Comparison of ENCODE assay signal across 8 mouse cellular contexts in genomic region chr14:25476453-25476852, GRCm38 (mm10). TPM values are rescaled to one million over a fixed set of nuclear protein-coding genes. Genes with fewer than 3 reads are reported as not detected.
DNase-seq lines count a peak whose midpoint lies in the region; ATAC-seq lines count a peak whose summit lies in the region.

No protein-coding gene starts in this region.

- H3K4me1 ChIP-seq in hindbrain, embryonic 10.5 days (replicated peaks): peaks cover 100% of the 10 kb centered on the region
- peaks cover 99% of the 10 kb centered on the region for H3K4me1 ChIP-seq in hindbrain, embryonic 14.5 days (replicated peaks; ENCODE audit: control insufficient read depth, insufficient read depth, low read length)
- H3K4me1 ChIP-seq in embryonic facial prominence, embryonic 15.5 days: peaks cover 97% of the 10 kb centered on the region

- DNase-seq in hindbrain, embryonic 10.5 days (ENCODE audit: low spot score): no peak
- no peak for DNase-seq in hindbrain, embryonic 14.5 days (ENCODE audit: low spot score)
- peak; percentile 80 for DNase-seq in brain, adult 2 months (ENCODE audit: low read depth, low spot score)
- peak; percentile 70 for DNase-seq in lung, postnatal 36 days
- DNase-seq in layer of hippocampus, adult 8-10 months (ENCODE audit: low spot score in 2 of 2): no peak
- no peak for DNase-seq in embryo, embryonic 9.5 days (ENCODE audit: extremely low spot score)

- peak overlapping the region; percentile 57 for H3K27ac ChIP-seq in hindbrain, embryonic 10.5 days
- H3K27ac ChIP-seq in hindbrain, embryonic 14.5 days: no peak overlapping the region
- peak overlapping the region; percentile 73 for H3K27ac ChIP-seq in embryonic facial prominence, embryonic 15.5 days (replicated peaks)

- H3K4me3 ChIP-seq in hindbrain, embryonic 10.5 days: no peak overlapping the region
- H3K4me3 ChIP-seq in hindbrain, embryonic 14.5 days (replicated peaks; ENCODE audit: low read length): no peak overlapping the region
- H3K4me3 ChIP-seq in embryonic facial prominence, embryonic 15.5 days (replicated peaks): no peak overlapping the region

- H3K9ac ChIP-seq in hindbrain, embryonic 14.5 days: no peak overlapping the region; the same call in 1 of the 2 replicates
- no peak overlapping the region for H3K9ac ChIP-seq in embryonic facial prominence, embryonic 15.5 days

- 86% methylated on average over 3 of the region's 3 CpGs for WGBS in hindbrain, embryonic 10.5 days
- 72% methylated on average over 3 of the region's 3 CpGs for WGBS in hindbrain, embryonic 14.5 days
- 59% methylated on average over 3 of the region's 3 CpGs for WGBS in embryonic facial prominence, embryonic 15.5 days

- ATAC-seq in hindbrain, embryonic 14.5 days (ENCODE audit: low FRiP score): no peak
- no peak for ATAC-seq in embryonic facial prominence, embryonic 15.5 days (ENCODE audit: insufficient number of reproducible peaks, low FRiP score, low TSS enrichment, low read depth)
- no peak for ATAC-seq in frontal cortex, adult (ENCODE audit: low TSS enrichment)

- peaks cover 34% of the 10 kb centered on the region; the same call in 1 of the 2 replicates for H3K36me3 ChIP-seq in hindbrain, embryonic 10.5 days
- H3K36me3 ChIP-seq in hindbrain, embryonic 14.5 days (replicated peaks; ENCODE audit: control insufficient read depth, insufficient read depth): no peaks in the 10 kb centered on the region
- no peaks in the 10 kb centered on the region for H3K36me3 ChIP-seq in embryonic facial prominence, embryonic 15.5 days

- H3K27me3 ChIP-seq in hindbrain, embryonic 10.5 days (ENCODE audit: insufficient read depth, poor library complexity, severe bottlenecking): no peaks in the 10 kb centered on the region
- H3K27me3 ChIP-seq in hindbrain, embryonic 14.5 days (ENCODE audit: control insufficient read depth, insufficient read depth, low read length): no peaks in the 10 kb centered on the region
- no peaks in the 10 kb centered on the region for H3K27me3 ChIP-seq in embryonic facial prominence, embryonic 15.5 days

- H3K4me2 ChIP-seq in hindbrain, embryonic 14.5 days (replicated peaks): no peak overlapping the region
- no peak overlapping the region for H3K4me2 ChIP-seq in embryonic facial prominence, embryonic 15.5 days (replicated peaks)

- no peaks in the 10 kb centered on the region for H3K9me3 ChIP-seq in hindbrain, embryonic 10.5 days
- no peaks in the 10 kb centered on the region for H3K9me3 ChIP-seq in hindbrain, embryonic 14.5 days (ENCODE audit: control insufficient read depth, low read length)
- no peaks in the 10 kb centered on the region for H3K9me3 ChIP-seq in embryonic facial prominence, embryonic 15.5 days (replicated peaks)

RNA-seq across cellular contexts. Expression of gene Zmiz1, which starts 17.5 kb away (rescaled TPM):
- 44.4 and 60.1 TPM in 2 replicates for polyA plus RNA-seq in hindbrain, embryonic 10.5 days (2016; fragmentation: Nextera tagmentation; extraction: Ambion mirVana)
- polyA plus RNA-seq in hindbrain, embryonic 14.5 days (2014; fragmentation: Nextera tagmentation; extraction: Ambion mirVana): 70.0 and 70.6 TPM in 2 replicates
- 38.7 and 40.1 TPM in 2 replicates for polyA plus RNA-seq in embryonic facial prominence, embryonic 15.5 days (2015; fragmentation: Nextera tagmentation; extraction: Ambion mirVana)
- 100 to 1,000 TPM in 1 of 4 experiments, 10 to 100 TPM in 3; 77.0 to 102 (median 92.7) TPM for total RNA-seq in layer of hippocampus, adult 8-10 months (2022)

Comparison
In these comparisons a context has a peak if more than half of its experiments do, and no peak if none do; other contexts are left out.
1. DNase-seq: peak in brain, adult 2 months (single experiment) and lung, postnatal 36 days (single experiment); none in hindbrain, embryonic 10.5 days (single experiment), hindbrain, embryonic 14.5 days (single experiment), layer of hippocampus, adult 8-10 months (0 of 2) and embryo, embryonic 9.5 days (single experiment).